Mouse (Mus musculus) midbrain, embryonic 13.5 days (tissue): ENCODE data around the gene Cab39l. TPM values are rescaled to one million over a fixed set of nuclear protein-coding genes. Genes with fewer than 3 reads are reported as not detected.
A peak's percentile ranks its signal among the peaks of the same experiment; 100 is the strongest.

Source experiments
- ATAC-seq: fragments of 200-750 bp; cut with Nextera tagmentation; 2 replicates; pipeline ENCODE4 v1.8.0; 2017; ENCODE audit warnings: mild to moderate bottlenecking, moderate TSS enrichment, moderate library complexity
- H3K27ac ChIP-seq: fragments of 300-500 bp; sonication (generic); 2 replicates; pipeline ENCODE4 v1.5.1; 2015; ENCODE audit warnings: inconsistent platforms, mild to moderate bottlenecking, moderate library complexity
- H3K27me3 ChIP-seq: fragments of 300-500 bp; sonication (generic); 2 replicates; pipeline ENCODE4 v1.6.1; 2015; ENCODE audit warnings: mild to moderate bottlenecking, inconsistent platforms
- H3K36me3 ChIP-seq: fragments of 300-500 bp; sonication (generic); 2 replicates; pipeline ENCODE4 v1.6.1; 2015; ENCODE audit warnings: mild to moderate bottlenecking, inconsistent platforms
- H3K4me1 ChIP-seq: fragments of 300-500 bp; sonication (generic); replicated peaks from 2 replicates; pipeline ENCODE4 v1.6.1; 2015; ENCODE audit warnings: inconsistent platforms
- H3K4me2 ChIP-seq: fragments of 300-500 bp; sonication (generic); replicated peaks from 2 replicates; pipeline ENCODE4 v1.6.1; 2015; ENCODE audit warnings: moderate library complexity, mild to moderate bottlenecking, inconsistent platforms
- H3K4me3 ChIP-seq: fragments of 300-500 bp; sonication (generic); replicated peaks from 2 replicates; pipeline ENCODE4 v1.5.1; 2015; ENCODE audit warnings: mild to moderate bottlenecking, inconsistent platforms
- H3K9ac ChIP-seq: fragments of 300-500 bp; sonication (generic); replicated peaks from 2 replicates; pipeline ENCODE4 v1.6.1; 2015; ENCODE audit warnings: mild to moderate bottlenecking, inconsistent platforms
- H3K9me3 ChIP-seq: fragments of 300-500 bp; sonication (generic); 2 replicates; pipeline ENCODE4 v1.6.1; 2016; ENCODE audit warnings: mild to moderate bottlenecking, inconsistent platforms
- WGBS: fragments of 180-500 bp; shearing (Covaris S2); methylation state at CpG from one replicate; pipeline ENCODE4 v1.1.7; 2015; 5-methylcytosine and 5-hydroxymethylcytosine counted together
- polyA plus RNA-seq: library from polyadenylated mRNA; unstranded; fragments of >200 nt; fragmentation: Nextera tagmentation; extraction: Ambion mirVana; gene quantifications from 2 replicates; pipeline ENCODE4 v1.2.1, GENCODE M21; 2015

Cab39l gene
- polyA plus RNA-seq, 1 experiment from 2014 or later = 25.3 TPM

- WGBS = 78% methylated on average over 6 of the region's 6 CpGs
- H3K4me1 ChIP-seq = no peaks in the 10 kb centered on the region; the same call in 1 of the 2 replicates
- no peak overlapping the region for H3K27ac ChIP-seq
- no peak overlapping the region for H3K9ac ChIP-seq
- no peak overlapping the region for H3K4me3 ChIP-seq
- no peak overlapping the region for H3K4me2 ChIP-seq
- H3K9me3 ChIP-seq = no peaks in the 10 kb centered on the region
- no peaks in the 10 kb centered on the region for H3K27me3 ChIP-seq
- no peaks in the 10 kb centered on the region for H3K36me3 ChIP-seq
- ATAC-seq = no peak
Observed at GRCm38 (mm10) chr14:59549106-59549505, 108.3 kb downstream of the Cab39l start.

DNA sequence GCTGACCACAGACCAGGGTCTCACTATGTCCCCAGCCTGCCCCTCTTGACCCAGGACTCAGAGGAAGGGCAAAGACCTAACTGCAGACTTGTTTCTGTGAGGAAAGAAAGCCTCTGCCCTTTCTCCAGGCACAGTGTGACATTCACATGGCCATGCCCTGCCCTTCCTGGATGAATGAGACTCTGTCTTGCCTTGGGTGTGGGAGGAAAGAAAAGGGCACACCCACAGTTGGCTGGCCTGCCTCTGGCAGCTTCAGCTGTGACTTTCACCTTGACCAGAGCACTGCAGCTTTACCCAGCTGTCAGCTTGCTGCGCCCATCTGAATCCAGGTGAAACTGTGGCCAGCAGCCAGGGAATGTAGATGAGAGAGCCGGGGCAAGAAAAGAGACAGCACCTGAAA is 110.1 kb downstream of the Cab39l start:
- no peaks in the 10 kb centered on the region; the same call in 1 of the 2 replicates for H3K4me1 ChIP-seq
- H3K4me2 ChIP-seq = no peak overlapping the region
- H3K9ac ChIP-seq = no peak overlapping the region
- no peaks in the 10 kb centered on the region for H3K9me3 ChIP-seq
- H3K27me3 ChIP-seq = no peaks in the 10 kb centered on the region
- no peaks in the 10 kb centered on the region for H3K36me3 ChIP-seq
- ATAC-seq = no peak
- no peak overlapping the region for H3K27ac ChIP-seq
- H3K4me3 ChIP-seq = no peak overlapping the region
- 98% methylated on average over 2 of the region's 2 CpGs for WGBS

- Histone ChIP-seq H3K27ac (no peak overlapping the region), H3K4me1 (no peaks in the 10 kb centered on the region; the same call in 1 of the 2 replicates), H3K4me3 (no peak overlapping the region), H3K4me2 (no peak overlapping the region), H3K9me3 (no peaks in the 10 kb centered on the region), H3K9ac (no peak overlapping the region), H3K27me3 (no peaks in the 10 kb centered on the region), H3K36me3 (no peaks in the 10 kb centered on the region)
- ATAC-seq = no peak
- WGBS = 74% methylated on average over 8 of the region's 8 CpGs
Observed at GRCm38 (mm10) chr14:59551956-59552355, 111.2 kb downstream of the Cab39l start.

DNA sequence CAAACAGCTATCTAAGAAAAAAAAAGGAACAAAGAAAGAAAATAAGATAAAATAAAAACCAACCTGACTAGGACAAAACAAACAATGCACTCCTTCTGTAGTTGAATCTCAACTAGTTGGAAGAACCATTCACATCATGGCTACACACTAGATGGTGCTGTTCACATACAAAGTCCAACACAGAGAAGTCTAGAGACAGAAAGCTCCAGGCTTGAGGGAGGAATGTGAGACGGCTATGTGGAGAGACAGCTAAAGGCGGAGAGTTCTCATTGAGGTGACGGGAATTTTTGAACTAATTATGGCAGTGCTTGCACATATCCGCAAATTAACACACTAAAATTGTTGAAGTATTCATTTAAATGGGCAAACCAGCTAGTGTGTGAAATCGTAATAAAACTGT is 113.3 kb downstream of the Cab39l start:
- no peak for ATAC-seq
- Histone ChIP-seq H3K9me3 (no peaks in the 10 kb centered on the region), H3K4me3 (no peak overlapping the region), H3K27me3 (no peaks in the 10 kb centered on the region), H3K4me2 (no peak overlapping the region), H3K9ac (no peak overlapping the region), H3K36me3 (no peaks in the 10 kb centered on the region), H3K4me1 (no peaks in the 10 kb centered on the region), H3K27ac (no peak overlapping the region)
- 82% methylated on average over 5 of the region's 5 CpGs for WGBS

- Histone ChIP-seq H3K9ac (no peak overlapping the region), H3K36me3 (no peaks in the 10 kb centered on the region), H3K9me3 (no peaks in the 10 kb centered on the region), H3K4me2 (no peak overlapping the region), H3K4me1 (no peaks in the 10 kb centered on the region), H3K4me3 (no peak overlapping the region), H3K27me3 (no peaks in the 10 kb centered on the region), H3K27ac (no peak overlapping the region)
- no peak for ATAC-seq
- WGBS = 87% methylated on average over 8 of the region's 8 CpGs
Observed at GRCm38 (mm10) chr14:59555018-59555417, 114.2 kb downstream of the Cab39l start.

DNA sequence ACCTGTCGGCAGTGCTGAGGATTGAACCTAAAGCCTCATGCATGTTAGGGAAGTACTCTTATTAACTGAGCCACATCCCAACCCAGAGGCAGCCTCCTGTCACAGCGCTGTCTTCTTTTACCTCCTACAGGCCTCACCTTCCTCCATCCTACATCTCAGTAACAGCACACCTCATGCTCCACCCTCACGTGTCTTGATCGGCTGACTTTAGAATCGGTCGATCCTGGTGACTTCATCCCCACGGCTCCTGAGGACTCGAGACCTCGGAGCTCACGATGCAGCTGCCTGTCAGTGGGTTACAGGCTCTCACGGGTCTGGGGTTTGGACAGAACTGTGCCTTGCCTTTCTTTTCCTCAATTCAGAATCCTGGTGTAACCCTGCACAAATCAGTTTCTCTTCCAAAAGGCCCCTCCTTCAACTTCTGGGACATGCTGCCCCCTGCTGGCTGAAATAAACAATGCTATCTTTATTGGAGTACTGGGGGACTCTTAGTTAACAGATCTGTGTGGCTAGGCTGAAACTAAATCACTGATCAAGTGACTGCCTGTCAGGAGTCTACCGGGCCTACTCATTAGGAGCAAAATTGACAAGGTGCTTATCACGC is 115.3 kb downstream of the Cab39l start:
- peak; percentile 73 for ATAC-seq
- 54% methylated on average over 13 of the region's 13 CpGs for WGBS

GRCm38 (mm10) chr14:59557071-59557470 is 116.3 kb downstream of the Cab39l start:
- Histone ChIP-seq H3K4me1 (no peaks in the 10 kb centered on the region), H3K4me3 (no peak overlapping the region), H3K27ac (no peak overlapping the region), H3K27me3 (no peaks in the 10 kb centered on the region), H3K9ac (no peak overlapping the region), H3K9me3 (no peaks in the 10 kb centered on the region), H3K36me3 (no peaks in the 10 kb centered on the region), H3K4me2 (no peak overlapping the region)
- no peak for ATAC-seq
- 78% methylated on average over 4 of the region's 4 CpGs for WGBS

More for the DNA sequence above, 115.3 kb downstream of the Cab39l start:
- Histone ChIP-seq H3K36me3 (no peaks in the 10 kb centered on the region), H3K27ac (no peak overlapping the region), H3K9me3 (no peaks in the 10 kb centered on the region), H3K9ac (peak overlapping the region; percentile 34; the same call in 1 of the 2 replicates), H3K27me3 (no peaks in the 10 kb centered on the region), H3K4me2 (no peak overlapping the region), H3K4me3 (no peak overlapping the region), H3K4me1 (no peaks in the 10 kb centered on the region)

- H3K4me3 ChIP-seq = no peak overlapping the region
- no peak overlapping the region for H3K4me2 ChIP-seq
- H3K4me1 ChIP-seq = no peaks in the 10 kb centered on the region
- H3K36me3 ChIP-seq = no peaks in the 10 kb centered on the region
- H3K9ac ChIP-seq = no peak overlapping the region
- no peak overlapping the region for H3K27ac ChIP-seq
- no peaks in the 10 kb centered on the region for H3K27me3 ChIP-seq
- 45% methylated on average over 1 of the region's 1 CpGs for WGBS
- no peaks in the 10 kb centered on the region for H3K9me3 ChIP-seq
- ATAC-seq = no peak
Observed at GRCm38 (mm10) chr14:59557886-59558285, 117.1 kb downstream of the Cab39l start.

DNA sequence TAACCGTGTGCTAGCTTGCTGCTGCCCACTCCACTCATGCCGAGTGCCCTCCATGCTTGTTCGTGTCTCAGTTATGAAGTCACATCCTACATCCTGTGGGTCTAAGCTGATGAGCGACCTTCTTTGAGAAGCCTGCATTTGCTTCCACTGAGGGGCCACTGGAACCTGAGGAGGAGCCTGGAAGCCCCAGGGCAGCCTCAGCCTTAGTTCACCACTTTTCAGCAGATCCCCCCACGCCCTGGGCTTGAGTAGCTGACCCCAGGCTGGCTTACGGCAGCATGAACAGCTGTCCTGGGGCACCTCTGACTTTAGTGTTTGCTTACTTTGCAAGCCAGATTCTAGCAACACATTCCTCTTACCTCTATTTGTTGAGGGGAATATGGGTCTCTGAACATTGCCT is 126.0 kb downstream of the Cab39l start:
- H3K4me2 ChIP-seq = no peak overlapping the region
- H3K9ac ChIP-seq = no peak overlapping the region
- no peak overlapping the region for H3K4me3 ChIP-seq
- H3K9me3 ChIP-seq = no peaks in the 10 kb centered on the region
- H3K36me3 ChIP-seq = peaks cover 49% of the 10 kb centered on the region
- ATAC-seq = no peak
- 95% methylated on average over 6 of the region's 6 CpGs for whole genome bisulfite sequencing
- no peak overlapping the region for H3K27ac ChIP-seq
- no peaks in the 10 kb centered on the region for H3K27me3 ChIP-seq
- H3K4me1 ChIP-seq = no peaks in the 10 kb centered on the region

GRCm38 (mm10) chr14:59576385-59576784 is 135.6 kb downstream of the Cab39l start:
- no peaks in the 10 kb centered on the region for H3K9me3 ChIP-seq
- no peak overlapping the region for H3K27ac ChIP-seq
- H3K4me2 ChIP-seq = no peak overlapping the region
- WGBS = 95% methylated on average over 5 of the region's 5 CpGs
- no peaks in the 10 kb centered on the region for H3K4me1 ChIP-seq
- H3K27me3 ChIP-seq = no peaks in the 10 kb centered on the region
- no peak overlapping the region for H3K4me3 ChIP-seq
- no peak for ATAC-seq
- H3K9ac ChIP-seq = no peak overlapping the region
- peaks cover 45% of the 10 kb centered on the region for H3K36me3 ChIP-seq

- Histone ChIP-seq H3K27ac (no peak overlapping the region), H3K4me3 (no peak overlapping the region), H3K4me1 (no peaks in the 10 kb centered on the region), H3K9me3 (no peaks in the 10 kb centered on the region), H3K9ac (no peak overlapping the region), H3K27me3 (no peaks in the 10 kb centered on the region), H3K4me2 (no peak overlapping the region), H3K36me3 (peaks cover 56% of the 10 kb centered on the region)
- ATAC-seq = no peak
- 83% methylated on average over 1 of the region's 1 CpGs for WGBS
Observed at GRCm38 (mm10) chr14:59590614-59591013, 149.8 kb downstream of the Cab39l start.

GRCm38 (mm10) chr14:59591901-59592300 is 151.1 kb downstream of the Cab39l start:
- no peak overlapping the region for H3K4me3 ChIP-seq
- no peak overlapping the region for H3K27ac ChIP-seq
- no peaks in the 10 kb centered on the region for H3K27me3 ChIP-seq
- H3K9ac ChIP-seq = no peak overlapping the region
- H3K4me1 ChIP-seq = peaks cover 5% of the 10 kb centered on the region
- WGBS = 71% methylated on average over 8 of the region's 8 CpGs
- H3K4me2 ChIP-seq = no peak overlapping the region
- peaks cover 44% of the 10 kb centered on the region for H3K36me3 ChIP-seq
- H3K9me3 ChIP-seq = no peaks in the 10 kb centered on the region
- no peak for ATAC-seq

DNA sequence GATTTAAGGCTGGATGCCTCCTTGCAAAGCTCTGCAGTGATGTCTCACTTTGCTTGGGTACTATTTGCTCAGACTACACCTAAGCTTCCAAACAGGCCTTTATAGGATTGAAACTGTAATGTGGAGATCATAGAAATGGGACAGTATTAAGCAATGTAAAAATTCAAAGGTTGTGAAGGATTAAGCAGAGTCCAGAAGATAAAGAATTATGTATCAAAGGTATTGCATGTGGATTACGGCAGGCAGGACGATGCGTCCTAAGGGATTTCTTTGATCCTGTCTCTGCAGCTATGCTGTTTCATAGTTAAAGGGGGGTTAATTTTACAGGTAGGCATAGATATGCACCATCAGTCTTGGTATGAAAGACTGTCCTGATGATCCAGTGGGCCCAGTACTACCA is 151.8 kb downstream of the Cab39l start:
- Histone ChIP-seq H3K9ac (no peak overlapping the region), H3K27ac (no peak overlapping the region), H3K9me3 (no peaks in the 10 kb centered on the region), H3K4me2 (no peak overlapping the region), H3K4me3 (no peak overlapping the region), H3K4me1 (peaks cover 9% of the 10 kb centered on the region), H3K27me3 (no peaks in the 10 kb centered on the region), H3K36me3 (peaks cover 43% of the 10 kb centered on the region)
- ATAC-seq = no peak
- 89% methylated on average over 3 of the region's 3 CpGs for WGBS
